Mouse (Mus musculus) lung, postnatal 4 days (tissue): ENCODE results near the gene Gm20917.
"Not testable (repeated sequence)": the region's sequence is repeated elsewhere in the genome, so short reads cannot be mapped to it uniquely, and the experiment has no call there.

Experiments
- DNase-seq, 2 experiments: peaks; one replicate each; pipeline ENCODE4 v3.0.0; 2021

Gm20917 gene

GRCm38 (mm10) chrY:79151022-79151421 lies at the start of gene Gm20917:
Gene Gm20917 (minus strand): TSS chrY:79151122.
- DNase-seq, result not testable (repeated sequence)
